ENCODE assay signal across 18 mouse cellular contexts in the genomic region with DNA sequence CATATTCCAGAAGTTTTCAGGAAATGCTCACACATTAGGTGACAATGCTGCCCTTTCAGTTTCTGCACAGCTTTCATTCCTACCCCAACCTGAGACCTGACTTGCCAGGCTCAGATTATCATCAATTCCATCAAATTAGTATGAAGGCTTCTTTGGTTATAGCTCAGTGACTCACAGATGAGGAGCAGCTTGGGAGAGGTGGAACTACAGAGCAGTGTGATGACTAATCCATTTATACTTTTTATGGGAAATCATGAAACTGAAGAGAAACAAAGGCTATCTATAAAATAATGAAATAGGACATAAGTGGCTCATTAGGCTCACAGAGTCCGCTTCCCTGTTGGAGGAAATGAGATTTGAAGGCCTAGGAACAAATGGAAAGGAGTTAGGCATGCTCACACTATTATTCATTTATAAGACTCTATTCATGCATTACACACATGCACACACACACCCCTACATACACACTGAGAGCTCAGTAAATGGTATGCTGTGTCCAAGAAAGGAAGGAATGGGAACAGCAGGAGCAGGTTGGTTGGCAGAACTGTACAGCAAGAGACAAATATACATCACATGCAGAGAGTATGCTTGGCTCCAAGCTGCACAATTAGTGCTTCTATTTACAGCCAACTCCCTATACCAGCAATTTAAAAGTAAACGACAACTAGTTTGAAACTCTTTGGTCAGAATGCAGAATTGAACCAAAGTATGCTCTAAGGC.
DNase-seq lines count a peak whose midpoint lies in the region; ATAC-seq lines count a peak whose summit lies in the region.
"Had no signal": no experiment of that assay in that cellular context is flagged by ENCODE, and none has a peak within 500 bp of the region (broad histone marks: within the 10 kb centered on the region; RNA-seq: fewer than 3 reads in every experiment).

No protein-coding gene starts in this region.

- ATAC-seq in forebrain, embryonic 15.5 days (replicated peaks) = peak; percentile 77; the same call in 1 of the 2 replicates
- ATAC-seq: liver, postnatal 0 days had no signal

- H3K9ac ChIP-seq in forebrain, embryonic 15.5 days (replicated peaks) = no peak overlapping the region
- H3K9ac ChIP-seq: embryonic facial prominence, embryonic 15.5 days; heart, embryonic 15.5 days; limb, embryonic 15.5 days; liver, postnatal 0 days had no signal

- intact Hi-C loops in left cerebral cortex, postnatal 14 days (cut with DNase I) = no loop called here

- no peak overlapping the region for H3K27ac ChIP-seq in forebrain, embryonic 15.5 days (replicated peaks)
- no peak overlapping the region for H3K27ac ChIP-seq in forebrain, embryonic 10.5 days
- H3K27ac ChIP-seq: embryonic facial prominence, embryonic 15.5 days; heart, embryonic 15.5 days; limb, embryonic 15.5 days; midbrain, embryonic 10.5 days had no signal

- H3K4me1 ChIP-seq in forebrain, embryonic 15.5 days = no peaks in the 10 kb centered on the region
- no peaks in the 10 kb centered on the region for H3K4me1 ChIP-seq in forebrain, embryonic 10.5 days
- H3K4me1 ChIP-seq: embryonic facial prominence, embryonic 15.5 days; heart, embryonic 15.5 days; limb, embryonic 15.5 days; midbrain, embryonic 10.5 days had no signal

- H3K36me3 ChIP-seq in forebrain, embryonic 15.5 days = no peaks in the 10 kb centered on the region
- no peaks in the 10 kb centered on the region for H3K36me3 ChIP-seq in forebrain, embryonic 10.5 days (replicated peaks)
- H3K36me3 ChIP-seq: embryonic facial prominence, embryonic 15.5 days; heart, embryonic 15.5 days; limb, embryonic 15.5 days; midbrain, embryonic 10.5 days had no signal

- no peak for DNase-seq in forebrain, embryonic 10.5 days (ENCODE audit: extremely low spot score, low spot score)
- peak; percentile 18 to 40 for DNase-seq in left cerebral cortex, postnatal 14 days (ENCODE audit: low spot score in 2 of 2)
- no peak for DNase-seq in left cerebral cortex, adult 11 months (ENCODE audit: low spot score)
- DNase-seq in NIH3T3 (ENCODE audit: low read depth) = peak; percentile 54
- DNase-seq in retina, postnatal 1 day = peak; percentile 9
- DNase-seq in spleen, postnatal 14 days (ENCODE audit: low spot score in 2 of 2) = no peak
- no peak for DNase-seq in urinary bladder, postnatal 14 days (ENCODE audit: low spot score)
- DNase-seq: B cell, adult 2 months; cerebellum, adult 2 months; kidney, adult 2 months; kidney, postnatal 36 days; liver, postnatal 0 days; lung, postnatal 36 days had no signal

- 30% methylated on average over 2 of the region's 2 CpGs for WGBS in forebrain, embryonic 15.5 days
- WGBS in forebrain, embryonic 10.5 days = 86% methylated on average over 2 of the region's 2 CpGs

- H3K4me2 ChIP-seq in forebrain, embryonic 15.5 days (replicated peaks) = no peak overlapping the region
- H3K4me2 ChIP-seq: embryonic facial prominence, embryonic 15.5 days; heart, embryonic 15.5 days; limb, embryonic 15.5 days had no signal

- H3K9me3 ChIP-seq in forebrain, embryonic 15.5 days = no peaks in the 10 kb centered on the region
- no peaks in the 10 kb centered on the region for H3K9me3 ChIP-seq in forebrain, embryonic 10.5 days
- H3K9me3 ChIP-seq: embryonic facial prominence, embryonic 15.5 days; heart, embryonic 15.5 days; limb, embryonic 15.5 days; midbrain, embryonic 10.5 days had no signal

- no peak overlapping the region for H3K4me3 ChIP-seq in forebrain, embryonic 15.5 days
- H3K4me3 ChIP-seq in forebrain, embryonic 10.5 days = no peak overlapping the region
- H3K4me3 ChIP-seq: embryonic facial prominence, embryonic 15.5 days; heart, embryonic 15.5 days; limb, embryonic 15.5 days; midbrain, embryonic 10.5 days had no signal

- H3K27me3 ChIP-seq in forebrain, embryonic 15.5 days = no peaks in the 10 kb centered on the region
- H3K27me3 ChIP-seq in forebrain, embryonic 10.5 days (ENCODE audit: poor library complexity, severe bottlenecking) = no peaks in the 10 kb centered on the region
- H3K27me3 ChIP-seq: embryonic facial prominence, embryonic 15.5 days; heart, embryonic 15.5 days; limb, embryonic 15.5 days had no signal

Comparison
In these comparisons a context has a peak if more than half of its experiments do, and no peak if none do; other contexts are left out.
1. DNase-seq: peak in left cerebral cortex, postnatal 14 days (2 of 2), NIH3T3 (single experiment) and retina, postnatal 1 day (single experiment); none in forebrain, embryonic 10.5 days (single experiment), left cerebral cortex, adult 11 months (single experiment), spleen, postnatal 14 days (0 of 2) and urinary bladder, postnatal 14 days (single experiment).